Mouse (Mus musculus): Measurements from ENCODE around the gene Cenps. TPM values are rescaled to one million over a fixed set of nuclear protein-coding genes. Genes with fewer than 3 reads are reported as not detected.

The Cenps gene
- polyA plus RNA-seq, 1 experiment from 2014 or later: 4.9 TPM

GRCm38 (mm10) chr4:149144459-149144858 is 7.0 kb upstream of the Cenps start:
- Histone ChIP-seq H3K27ac (ENCODE audit: low read length) (no peak overlapping the region), H3K27me3 (replicated peaks; ENCODE audit: insufficient read depth, low read length) (no peaks in the 10 kb centered on the region), H3K4me2 (replicated peaks; ENCODE audit: low read depth, low read length) (no peak overlapping the region), H3K9me3 (ENCODE audit: low read length) (no peaks in the 10 kb centered on the region), H3K4me3 (ENCODE audit: low read depth, low read length) (no peak overlapping the region), H3K4me1 (ENCODE audit: insufficient read depth, low read depth, low read length) (no peaks in the 10 kb centered on the region), H3K36me3 (ENCODE audit: insufficient read depth, low read length) (no peaks in the 10 kb centered on the region), H3K9ac (replicated peaks; ENCODE audit: low read depth) (no peak overlapping the region)
- TF ChIP-seq EP300 (IDR thresholded peaks at IDR 0.05) (no peak), CTCF (IDR thresholded peaks at IDR 0.05) (peak; percentile 98)
- 3% methylated on average over 3 of the region's 3 CpGs for WGBS
- DNase-seq (ENCODE audit: low spot score) (peak; percentile 91), ATAC-seq (peak; percentile 84)

- TF ChIP-seq EP300 (IDR thresholded peaks at IDR 0.05) (no peak), CTCF (IDR thresholded peaks at IDR 0.05) (no peak)
- no peak overlapping the region for H3K27ac ChIP-seq (ENCODE audit: low read length)
These were observed 6.2 kb upstream of the Cenps start for GRCm38 (mm10) chr4:149143594-149143993.

GRCm38 (mm10) chr4:149138515-149138914 is 1.1 kb upstream of the Cenps start:
- WGBS: 74% methylated on average over 8 of the region's 8 CpGs
- no peaks in the 10 kb centered on the region for H3K9me3 ChIP-seq (ENCODE audit: low read length)
- no peaks in the 10 kb centered on the region for H3K27me3 ChIP-seq (replicated peaks; ENCODE audit: insufficient read depth, low read length)
- TF ChIP-seq CTCF (IDR thresholded peaks at IDR 0.05) (no peak), EP300 (IDR thresholded peaks at IDR 0.05) (no peak)
- no peak for DNase-seq (ENCODE audit: low spot score)
- no peak overlapping the region for H3K9ac ChIP-seq (replicated peaks; ENCODE audit: low read depth)
- H3K4me1 ChIP-seq (ENCODE audit: insufficient read depth, low read depth, low read length): no peaks in the 10 kb centered on the region
- H3K4me2 ChIP-seq (replicated peaks; ENCODE audit: low read depth, low read length): no peak overlapping the region
- H3K36me3 ChIP-seq (ENCODE audit: insufficient read depth, low read length): no peaks in the 10 kb centered on the region
- H3K27ac ChIP-seq (ENCODE audit: low read length): no peak overlapping the region
- ATAC-seq: no peak
- H3K4me3 ChIP-seq (ENCODE audit: low read depth, low read length): no peak overlapping the region

More at GRCm38 (mm10) chr4:149143594-149143993, 6.2 kb upstream of the Cenps start:
- no peak overlapping the region for H3K4me2 ChIP-seq (replicated peaks; ENCODE audit: low read depth, low read length)
- no peaks in the 10 kb centered on the region for H3K27me3 ChIP-seq (replicated peaks; ENCODE audit: insufficient read depth, low read length)
- H3K36me3 ChIP-seq (ENCODE audit: insufficient read depth, low read length): no peaks in the 10 kb centered on the region
- WGBS: 18% methylated on average over 4 of the region's 4 CpGs
- ATAC-seq (no peak), DNase-seq (ENCODE audit: low spot score) (no peak)
- no peaks in the 10 kb centered on the region for H3K9me3 ChIP-seq (ENCODE audit: low read length)
- H3K4me3 ChIP-seq (ENCODE audit: low read depth, low read length): no peak overlapping the region
- no peaks in the 10 kb centered on the region for H3K4me1 ChIP-seq (ENCODE audit: insufficient read depth, low read depth, low read length)
- H3K9ac ChIP-seq (replicated peaks; ENCODE audit: low read depth): no peak overlapping the region

GRCm38 (mm10) chr4:149136116-149136850 is 1.1 kb downstream of the Cenps start:
- H3K4me3 ChIP-seq (ENCODE audit: low read depth, low read length): peak overlapping the region; percentile 57

GRCm38 (mm10) chr4:149133395-149133794 is 4.0 kb downstream of the Cenps start:
- 86% methylated on average over 5 of the region's 5 CpGs for WGBS
- no peak overlapping the region for H3K4me2 ChIP-seq (replicated peaks; ENCODE audit: low read depth, low read length)
- TF ChIP-seq EP300 (IDR thresholded peaks at IDR 0.05) (no peak), CTCF (IDR thresholded peaks at IDR 0.05) (no peak)
- H3K9me3 ChIP-seq (ENCODE audit: low read length): no peaks in the 10 kb centered on the region
- no peak overlapping the region for H3K9ac ChIP-seq (replicated peaks; ENCODE audit: low read depth)
- no peak overlapping the region for H3K27ac ChIP-seq (ENCODE audit: low read length)
- H3K27me3 ChIP-seq (replicated peaks; ENCODE audit: insufficient read depth, low read length): no peaks in the 10 kb centered on the region
- DNase-seq (ENCODE audit: low spot score) (no peak), ATAC-seq (no peak)
- H3K36me3 ChIP-seq (ENCODE audit: insufficient read depth, low read length): no peaks in the 10 kb centered on the region
- H3K4me1 ChIP-seq (ENCODE audit: insufficient read depth, low read depth, low read length): no peaks in the 10 kb centered on the region
- no peak overlapping the region for H3K4me3 ChIP-seq (ENCODE audit: low read depth, low read length)

More at GRCm38 (mm10) chr4:149136116-149136850, 1.1 kb downstream of the Cenps start:
- no peak for DNase-seq (ENCODE audit: low spot score)
- H3K36me3 ChIP-seq (ENCODE audit: insufficient read depth, low read length): no peaks in the 10 kb centered on the region
- H3K4me1 ChIP-seq (ENCODE audit: insufficient read depth, low read depth, low read length): no peaks in the 10 kb centered on the region
- no peaks in the 10 kb centered on the region for H3K9me3 ChIP-seq (ENCODE audit: low read length)
- no peak for ATAC-seq
- H3K4me2 ChIP-seq (replicated peaks; ENCODE audit: low read depth, low read length): peak overlapping the region; percentile 59
- 49% methylated on average over 18 of the region's 18 CpGs for WGBS
- no peaks in the 10 kb centered on the region for H3K27me3 ChIP-seq (replicated peaks; ENCODE audit: insufficient read depth, low read length)
- no peak overlapping the region for H3K27ac ChIP-seq (ENCODE audit: low read length)
- H3K9ac ChIP-seq (replicated peaks; ENCODE audit: low read depth): no peak overlapping the region
- no peak for TF ChIP-seq EP300 (IDR thresholded peaks at IDR 0.05)
- TF ChIP-seq CTCF (IDR thresholded peaks at IDR 0.05): no peak

GRCm38 (mm10) chr4:149131789-149132565 is 5.5 kb downstream of the Cenps start:
- Histone ChIP-seq H3K9me3 (ENCODE audit: low read length) (no peaks in the 10 kb centered on the region), H3K27me3 (replicated peaks; ENCODE audit: insufficient read depth, low read length) (no peaks in the 10 kb centered on the region), H3K4me2 (replicated peaks; ENCODE audit: low read depth, low read length) (peak overlapping the region; percentile 4; the same call in 1 of the 2 replicates), H3K9ac (replicated peaks; ENCODE audit: low read depth) (no peak overlapping the region), H3K4me1 (ENCODE audit: insufficient read depth, low read depth, low read length) (no peaks in the 10 kb centered on the region), H3K27ac (ENCODE audit: low read length) (no peak overlapping the region), H3K4me3 (ENCODE audit: low read depth, low read length) (no peak overlapping the region), H3K36me3 (ENCODE audit: insufficient read depth, low read length) (no peaks in the 10 kb centered on the region)
- DNase-seq (ENCODE audit: low spot score) (peak; percentile 34), ATAC-seq (peak; percentile 50)
- WGBS: 55% methylated on average over 21 of the region's 21 CpGs
- TF ChIP-seq CTCF (IDR thresholded peaks at IDR 0.05): no peak
- no peak for TF ChIP-seq EP300 (IDR thresholded peaks at IDR 0.05)

Measured in lung, postnatal 0 days (tissue).